Mouse (Mus musculus): ENCODE data around the gene Fau. TPM values are rescaled to one million over a fixed set of nuclear protein-coding genes. Genes with fewer than 3 reads are reported as not detected.
"Not testable (repeated sequence)": the region's sequence is repeated elsewhere in the genome, so short reads cannot be mapped to it uniquely, and the experiment has no call there.

The Fau gene
- polyA plus RNA-seq, 1 experiment from 2014 or later: 749 TPM

- Histone ChIP-seq H3K36me3 (ENCODE audit: control insufficient read depth, insufficient read depth, low read length) (no peaks in the 10 kb centered on the region), H3K4me2 (replicated peaks; ENCODE audit: low read depth, low read length) (no peak overlapping the region), H3K27ac (ENCODE audit: low read depth, low read length) (no peak overlapping the region), H3K27me3 (ENCODE audit: control insufficient read depth, insufficient read depth, low read length) (no peaks in the 10 kb centered on the region), H3K9me3 (ENCODE audit: control insufficient read depth, low read length) (no peaks in the 10 kb centered on the region), H3K9ac (ENCODE audit: low read depth, low read length) (no peak overlapping the region), H3K4me3 (ENCODE audit: low read depth, low read length) (no peak overlapping the region), H3K4me1 (replicated peaks; ENCODE audit: control insufficient read depth, insufficient read depth, low read length) (no peaks in the 10 kb centered on the region; the same call in 1 of the 2 replicates)
- DNase-seq (ENCODE audit: low spot score): no peak
- ATAC-seq (ENCODE audit: low FRiP score): no peak
These were observed 17.6 kb upstream of the Fau start for GRCm38 (mm10) chr19:6040002-6040401.

- Histone ChIP-seq H3K9ac (ENCODE audit: low read depth, low read length) (no peak overlapping the region), H3K4me3 (ENCODE audit: low read depth, low read length) (no peak overlapping the region), H3K4me1 (replicated peaks; ENCODE audit: control insufficient read depth, insufficient read depth, low read length) (no peaks in the 10 kb centered on the region; the same call in none of the 2 replicates), H3K4me2 (replicated peaks; ENCODE audit: low read depth, low read length) (no peak overlapping the region), H3K36me3 (ENCODE audit: control insufficient read depth, insufficient read depth, low read length) (no peaks in the 10 kb centered on the region), H3K27ac (ENCODE audit: low read depth, low read length) (no peak overlapping the region), H3K9me3 (ENCODE audit: control insufficient read depth, low read length) (no peaks in the 10 kb centered on the region), H3K27me3 (ENCODE audit: control insufficient read depth, insufficient read depth, low read length) (no peaks in the 10 kb centered on the region)
- ATAC-seq (ENCODE audit: low FRiP score) (no peak), DNase-seq (ENCODE audit: low spot score) (no peak)
- WGBS: 86% methylated on average over 9 of the region's 9 CpGs
These were observed 15.4 kb upstream of the Fau start for GRCm38 (mm10) chr19:6042293-6042692.

- not testable (repeated sequence) for H3K9me3 ChIP-seq (ENCODE audit: control insufficient read depth, low read length); H3K36me3 ChIP-seq (ENCODE audit: control insufficient read depth, insufficient read depth, low read length); ATAC-seq (ENCODE audit: low FRiP score); H3K27me3 ChIP-seq (ENCODE audit: control insufficient read depth, insufficient read depth, low read length); DNase-seq (ENCODE audit: low spot score); H3K27ac ChIP-seq (ENCODE audit: low read depth, low read length); H3K4me2 ChIP-seq (replicated peaks; ENCODE audit: low read depth, low read length); H3K4me1 ChIP-seq (replicated peaks; ENCODE audit: control insufficient read depth, insufficient read depth, low read length); H3K9ac ChIP-seq (ENCODE audit: low read depth, low read length); H3K4me3 ChIP-seq (ENCODE audit: low read depth, low read length)
- 70% methylated on average over 4 of the region's 4 CpGs for WGBS
These were observed 13.5 kb upstream of the Fau start for GRCm38 (mm10) chr19:6044102-6044501.

GRCm38 (mm10) chr19:6045366-6046293 lies 12.0 kb upstream of the Fau start:
- Histone ChIP-seq H3K9ac (ENCODE audit: low read depth, low read length) (peak overlapping the region; percentile 91), H3K4me1 (replicated peaks; ENCODE audit: control insufficient read depth, insufficient read depth, low read length) (peaks cover 8% of the 10 kb centered on the region), H3K27ac (ENCODE audit: low read depth, low read length) (peak overlapping the region; percentile 97), H3K9me3 (ENCODE audit: control insufficient read depth, low read length) (no peaks in the 10 kb centered on the region), H3K36me3 (ENCODE audit: control insufficient read depth, insufficient read depth, low read length) (peaks cover 13% of the 10 kb centered on the region; the same call in 1 of the 2 replicates), H3K27me3 (ENCODE audit: control insufficient read depth, insufficient read depth, low read length) (no peaks in the 10 kb centered on the region), H3K4me2 (replicated peaks; ENCODE audit: low read depth, low read length) (peak overlapping the region; percentile 96), H3K4me3 (ENCODE audit: low read depth, low read length) (peak overlapping the region; percentile 93)
- 24% methylated on average over 20 of the region's 20 CpGs for WGBS
- DNase-seq (ENCODE audit: low spot score) (no peak), ATAC-seq (ENCODE audit: low FRiP score) (peak; percentile 46)

- Histone ChIP-seq H3K27ac (ENCODE audit: low read depth, low read length) (peak within 1 kb of the TSS; percentile 97), H3K4me2 (replicated peaks; ENCODE audit: low read depth, low read length) (peak within 1 kb of the TSS; percentile 96), H3K4me1 (replicated peaks; ENCODE audit: control insufficient read depth, insufficient read depth, low read length) (peaks cover 8% of the 10 kb centered on the region), H3K9ac (ENCODE audit: low read depth, low read length) (peak within 1 kb of the TSS; percentile 91), H3K36me3 (ENCODE audit: control insufficient read depth, insufficient read depth, low read length) (peaks cover 22% of the 10 kb centered on the region), H3K9me3 (ENCODE audit: control insufficient read depth, low read length) (no peaks in the 10 kb centered on the region), H3K4me3 (ENCODE audit: low read depth, low read length) (peak within 1 kb of the TSS; percentile 93), H3K27me3 (ENCODE audit: control insufficient read depth, insufficient read depth, low read length) (no peaks in the 10 kb centered on the region)
- ATAC-seq (ENCODE audit: low FRiP score) (peak; percentile 92), DNase-seq (ENCODE audit: low spot score) (peak; percentile 94)
- WGBS: under 1% methylated on average over 64 of the region's 65 CpGs
These were observed 11.1 kb upstream of the Fau start, which contains the start of gene Syvn1 for GRCm38 (mm10) chr19:6046294-6047153. TSS of gene Syvn1 (plus strand) at chr19:6046576.

- no peak for DNase-seq (ENCODE audit: low spot score)
- peak; percentile 31 for ATAC-seq (ENCODE audit: low FRiP score)
- no peaks in the 10 kb centered on the region for H3K27me3 ChIP-seq (ENCODE audit: control insufficient read depth, insufficient read depth, low read length)
These were observed 10.3 kb upstream of the Fau start for GRCm38 (mm10) chr19:6047154-6047898.

GRCm38 (mm10) chr19:6047899-6048166 lies 9.8 kb upstream of the Fau start:
- H3K9me3 ChIP-seq (ENCODE audit: control insufficient read depth, low read length): no peaks in the 10 kb centered on the region
- ATAC-seq (ENCODE audit: low FRiP score) (no peak), DNase-seq (ENCODE audit: low spot score) (no peak)
- peak overlapping the region; percentile 96 for H3K4me2 ChIP-seq (replicated peaks; ENCODE audit: low read depth, low read length)
- peaks cover 33% of the 10 kb centered on the region for H3K36me3 ChIP-seq (ENCODE audit: control insufficient read depth, insufficient read depth, low read length)
- no peaks in the 10 kb centered on the region for H3K27me3 ChIP-seq (ENCODE audit: control insufficient read depth, insufficient read depth, low read length)
- peaks cover 8% of the 10 kb centered on the region for H3K4me1 ChIP-seq (replicated peaks; ENCODE audit: control insufficient read depth, insufficient read depth, low read length)
- WGBS: 89% methylated on average over 8 of the region's 8 CpGs
- H3K27ac ChIP-seq (ENCODE audit: low read depth, low read length): no peak overlapping the region
- H3K9ac ChIP-seq (ENCODE audit: low read depth, low read length): peak overlapping the region; percentile 91
- peak overlapping the region; percentile 93 for H3K4me3 ChIP-seq (ENCODE audit: low read depth, low read length)

More at GRCm38 (mm10) chr19:6047154-6047898, 10.3 kb upstream of the Fau start:
- peaks cover 8% of the 10 kb centered on the region for H3K4me1 ChIP-seq (replicated peaks; ENCODE audit: control insufficient read depth, insufficient read depth, low read length)
- H3K9ac ChIP-seq (ENCODE audit: low read depth, low read length): peak overlapping the region; percentile 91
- 2% methylated on average over 44 of the region's 44 CpGs for WGBS
- H3K4me2 ChIP-seq (replicated peaks; ENCODE audit: low read depth, low read length): peak overlapping the region; percentile 96
- peak overlapping the region; percentile 97 for H3K27ac ChIP-seq (ENCODE audit: low read depth, low read length)
- peak overlapping the region; percentile 93 for H3K4me3 ChIP-seq (ENCODE audit: low read depth, low read length)
- peaks cover 28% of the 10 kb centered on the region for H3K36me3 ChIP-seq (ENCODE audit: control insufficient read depth, insufficient read depth, low read length)
- H3K9me3 ChIP-seq (ENCODE audit: control insufficient read depth, low read length): no peaks in the 10 kb centered on the region

GRCm38 (mm10) chr19:6048681-6049410 lies 8.8 kb upstream of the Fau start:
- Histone ChIP-seq H3K36me3 (ENCODE audit: control insufficient read depth, insufficient read depth, low read length) (peaks cover 39% of the 10 kb centered on the region), H3K4me3 (ENCODE audit: low read depth, low read length) (no peak overlapping the region), H3K4me2 (replicated peaks; ENCODE audit: low read depth, low read length) (no peak overlapping the region), H3K27me3 (ENCODE audit: control insufficient read depth, insufficient read depth, low read length) (no peaks in the 10 kb centered on the region), H3K9ac (ENCODE audit: low read depth, low read length) (no peak overlapping the region), H3K4me1 (replicated peaks; ENCODE audit: control insufficient read depth, insufficient read depth, low read length) (peaks cover 8% of the 10 kb centered on the region), H3K27ac (ENCODE audit: low read depth, low read length) (no peak overlapping the region), H3K9me3 (ENCODE audit: control insufficient read depth, low read length) (no peaks in the 10 kb centered on the region)
- DNase-seq (ENCODE audit: low spot score): no peak
- no peak for ATAC-seq (ENCODE audit: low FRiP score)
- WGBS: 90% methylated on average over 11 of the region's 11 CpGs
